Mouse (Mus musculus) kidney, postnatal 25 days (tissue): ENCODE measurements around the gene Sgms1.

ENCODE experiments used
- DNase-seq, 2 experiments: peaks; one replicate each; pipeline ENCODE4 v3.0.0; 2021; ENCODE audit warnings: mixed read lengths in 2 of 2

Gene Sgms1

GRCm38 (mm10) chr19:32291130-32291529, 98.4 kb downstream of the Sgms1 start:
- DNase-seq, result no peak

- DNase-seq, result no peak
Observed at GRCm38 (mm10) chr19:32288895-32289294, 100.6 kb downstream of the Sgms1 start.

- peak in 1 of 2 experiments; percentile 12 for DNase-seq
Observed at GRCm38 (mm10) chr19:32287839-32288238, 101.7 kb downstream of the Sgms1 start.

GRCm38 (mm10) chr19:32285455-32285831, 104.1 kb downstream of the Sgms1 start:
- peak; percentile 26 to 41 for DNase-seq

- peak in 1 of 2 experiments; percentile 65 for DNase-seq
Observed at GRCm38 (mm10) chr19:32284681-32285454, 104.6 kb downstream of the Sgms1 start.

GRCm38 (mm10) chr19:32281917-32282316, 107.6 kb downstream of the Sgms1 start:
- DNase-seq, result peak; percentile 65 to 66

GRCm38 (mm10) chr19:32280380-32280779, 109.1 kb downstream of the Sgms1 start:
- no peak for DNase-seq

GRCm38 (mm10) chr19:32279400-32279799, 110.1 kb downstream of the Sgms1 start:
- DNase-seq, result no peak

- DNase-seq, result no peak
Observed at GRCm38 (mm10) chr19:32277869-32278268, 111.6 kb downstream of the Sgms1 start.

- no peak for DNase-seq
Observed at GRCm38 (mm10) chr19:32277287-32277686, 112.2 kb downstream of the Sgms1 start.

- DNase-seq, result peak; percentile 65 to 82
Observed at GRCm38 (mm10) chr19:32276817-32277216, 112.7 kb downstream of the Sgms1 start.

- DNase-seq, result peak; percentile 55 to 57
Observed at GRCm38 (mm10) chr19:32276263-32276662, 113.3 kb downstream of the Sgms1 start.

GRCm38 (mm10) chr19:32275068-32275925, 114.2 kb downstream of the Sgms1 start:
- no peak for DNase-seq

GRCm38 (mm10) chr19:32274145-32274544, 115.4 kb downstream of the Sgms1 start:
- no peak for DNase-seq

- no peak for DNase-seq
Observed at GRCm38 (mm10) chr19:32273714-32274113, 115.8 kb downstream of the Sgms1 start.

GRCm38 (mm10) chr19:32272475-32273260, 116.8 kb downstream of the Sgms1 start:
- DNase-seq, result no peak

GRCm38 (mm10) chr19:32271455-32272200, 117.9 kb downstream of the Sgms1 start:
- DNase-seq, result no peak

- no peak for DNase-seq
Observed at GRCm38 (mm10) chr19:32269844-32270176, 119.7 kb downstream of the Sgms1 start.

- no peak for DNase-seq
Observed at GRCm38 (mm10) chr19:32269141-32269843, 120.2 kb downstream of the Sgms1 start.

- no peak for DNase-seq
Observed at GRCm38 (mm10) chr19:32268562-32268961, 121.0 kb downstream of the Sgms1 start.

- no peak for DNase-seq
Observed at GRCm38 (mm10) chr19:32266385-32267252, 122.9 kb downstream of the Sgms1 start.
